Mouse (Mus musculus) telencephalon, adult 2 months (tissue): ENCODE results near the gene Ifngr1.
"Not testable (repeated sequence)": the region's sequence is repeated elsewhere in the genome, so short reads cannot be mapped to it uniquely, and the experiment has no call there.

Experiments used
- DNase-seq: peaks from one replicate; pipeline ENCODE4 v3.0.0-alpha.2; 2011; ENCODE audit warnings: low read depth, low spot score

The Ifngr1 gene

GRCm38 (mm10) chr10:19587281-19587680 lies 4.5 kb upstream of the Ifngr1 start:
- no peak for DNase-seq

- no peak for DNase-seq
These were observed 2.1 kb upstream of the Ifngr1 start for GRCm38 (mm10) chr10:19589626-19590025.

GRCm38 (mm10) chr10:19591286-19591640 lies 486 bp upstream of the Ifngr1 start:
- DNase-seq: no peak

- no peak for DNase-seq
These were observed 807 bp downstream of the Ifngr1 start for GRCm38 (mm10) chr10:19592556-19592955.

GRCm38 (mm10) chr10:19593296-19593695 lies 1.5 kb downstream of the Ifngr1 start:
- DNase-seq: no peak

GRCm38 (mm10) chr10:19594201-19594905 lies 2.6 kb downstream of the Ifngr1 start:
- no peak for DNase-seq

GRCm38 (mm10) chr10:19596866-19597265 lies 5.1 kb downstream of the Ifngr1 start:
- DNase-seq: no peak

GRCm38 (mm10) chr10:19598091-19598490 lies 6.3 kb downstream of the Ifngr1 start:
- DNase-seq: no peak

GRCm38 (mm10) chr10:19599331-19600092 lies 7.8 kb downstream of the Ifngr1 start:
- DNase-seq: no peak

GRCm38 (mm10) chr10:19600093-19600420 lies 8.3 kb downstream of the Ifngr1 start:
- DNase-seq: no peak

GRCm38 (mm10) chr10:19601502-19601901 lies 9.8 kb downstream of the Ifngr1 start:
- not testable (repeated sequence) for DNase-seq

- no peak for DNase-seq
These were observed 11.5 kb downstream of the Ifngr1 start for GRCm38 (mm10) chr10:19603231-19603630.

- no peak for DNase-seq
These were observed 17.4 kb downstream of the Ifngr1 start for GRCm38 (mm10) chr10:19609125-19609524.

- DNase-seq: no peak
These were observed 19.9 kb downstream of the Ifngr1 start for GRCm38 (mm10) chr10:19611616-19612015.

GRCm38 (mm10) chr10:19613111-19613753 lies 21.5 kb downstream of the Ifngr1 start:
- DNase-seq: no peak

GRCm38 (mm10) chr10:19619736-19620135 lies 28.0 kb downstream of the Ifngr1 start:
- no peak for DNase-seq

- no peak for DNase-seq
These were observed 29.8 kb downstream of the Ifngr1 start, which contains the start of gene Il22ra2 for GRCm38 (mm10) chr10:19621408-19622048. Gene Il22ra2 (plus strand): TSS chr10:19621998.

GRCm38 (mm10) chr10:19624617-19625016 lies 32.9 kb downstream of the Ifngr1 start:
- no peak for DNase-seq

GRCm38 (mm10) chr10:19627342-19627741 lies 35.6 kb downstream of the Ifngr1 start:
- DNase-seq: no peak

- no peak for DNase-seq
These were observed 36.0 kb downstream of the Ifngr1 start for GRCm38 (mm10) chr10:19627748-19628147.

GRCm38 (mm10) chr10:19631616-19632195 lies 40.0 kb downstream of the Ifngr1 start:
- DNase-seq: no peak

- DNase-seq: no peak
These were observed 47.1 kb downstream of the Ifngr1 start for GRCm38 (mm10) chr10:19638851-19639250.
